Comparison of ENCODE assay signal across 9 mouse cellular contexts in the genomic region with DNA sequence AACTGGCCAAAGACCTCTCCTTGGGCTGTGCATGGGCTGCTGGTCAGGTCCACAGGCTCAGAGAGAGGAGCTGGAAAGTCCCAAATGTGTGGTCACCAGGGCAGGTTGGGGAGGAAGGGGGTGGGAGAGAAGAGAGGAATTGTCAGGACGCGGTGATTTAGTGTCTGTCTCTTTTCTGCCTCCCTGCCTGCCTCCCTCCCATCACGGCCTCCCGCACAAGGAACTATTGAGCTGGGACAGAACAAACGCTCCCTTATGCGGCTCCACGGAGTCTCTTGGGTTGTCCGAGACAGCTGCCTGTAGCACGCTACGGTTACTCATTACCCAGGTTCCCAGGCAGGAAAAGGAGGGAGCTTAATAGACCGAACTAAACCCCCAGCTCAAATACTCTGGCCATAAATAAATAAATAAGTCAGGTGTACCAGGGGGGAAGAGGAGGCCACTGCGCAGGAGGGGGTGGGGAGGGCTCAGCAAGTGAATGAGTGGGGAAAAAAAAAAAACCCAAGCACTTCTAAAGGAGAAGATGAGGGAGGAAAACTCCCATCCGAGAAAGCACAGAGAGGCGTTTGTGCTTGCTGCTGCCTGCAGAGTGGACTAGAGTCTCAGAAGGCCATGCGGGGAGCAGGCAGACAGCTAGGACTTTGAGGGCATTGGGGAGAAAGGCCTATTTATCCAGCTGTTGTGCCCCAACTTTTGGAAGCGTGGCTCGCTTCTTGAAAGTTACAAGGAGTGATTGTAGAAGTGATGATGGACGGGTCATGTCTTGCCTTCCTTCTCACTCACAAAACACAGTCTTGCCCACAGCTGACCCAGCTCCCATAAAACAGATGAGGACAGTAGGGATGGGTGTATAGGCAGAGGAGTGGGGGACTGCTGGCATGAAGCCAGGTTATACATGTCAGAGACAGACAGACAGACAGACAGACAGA.
DNase-seq lines count a peak whose midpoint lies in the region; ATAC-seq and TF ChIP-seq lines count a peak whose summit lies in the region.
"Had no signal": no experiment of that assay in that cellular context is flagged by ENCODE, and none has a peak within 500 bp of the region (broad histone marks: within the 10 kb centered on the region; RNA-seq: fewer than 3 reads in every experiment).

No protein-coding gene starts in this region.

- peak overlapping the region; percentile 7; the same call in 1 of the 2 replicates for H3K4me2 ChIP-seq in forebrain, embryonic 15.5 days (replicated peaks)
- peak overlapping the region; percentile 14; the same call in 1 of the 2 replicates for H3K4me2 ChIP-seq in neural tube, embryonic 11.5 days (ENCODE audit: low read depth)

- no peak overlapping the region for H3K27ac ChIP-seq in forebrain, embryonic 15.5 days (replicated peaks)
- H3K27ac ChIP-seq in neural tube, embryonic 11.5 days (ENCODE audit: low read depth, low read length) = peak overlapping the region; percentile 90
- H3K27ac ChIP-seq in gastrocnemius, adult 2 months = no peak overlapping the region

- H3K9me3 ChIP-seq in forebrain, embryonic 15.5 days = no peaks in the 10 kb centered on the region
- H3K9me3 ChIP-seq in neural tube, embryonic 11.5 days (ENCODE audit: control insufficient read depth, low read length) = no peaks in the 10 kb centered on the region

- H3K4me1 ChIP-seq in forebrain, embryonic 15.5 days = peaks cover 10% of the 10 kb centered on the region
- H3K4me1 ChIP-seq in neural tube, embryonic 11.5 days (ENCODE audit: control insufficient read depth, insufficient read depth, low read length) = peaks cover 32% of the 10 kb centered on the region; the same call in 1 of the 2 replicates

- peak; percentile 32 to 35 for DNase-seq in left cerebral cortex, postnatal 14 days (ENCODE audit: low spot score in 2 of 2)
- DNase-seq in left cerebral cortex, postnatal 10 days (ENCODE audit: extremely low spot score in 1 of 2, low spot score in 2 of 2) = no peak
- peak; percentile 67 for DNase-seq in kidney, postnatal 14 days
- DNase-seq in neural tube, embryonic 11.5 days (ENCODE audit: low spot score) = peak; percentile 82
- no peak for DNase-seq in gastrocnemius, adult 2 months
- no peak for DNase-seq in heart, postnatal 36 days

- intact Hi-C loops in left cerebral cortex, postnatal 14 days (cut with DNase I) = no loop called here
- intact Hi-C loops in left cerebral cortex, postnatal 10 days (cut with DNase I) = no loop called here
- intact Hi-C loops in gastrocnemius, adult 2 months (cut with DNase I) = no loop called here
- intact Hi-C loops in heart, postnatal 36 days (cut with DNase I) = no loop called here

- no peaks in the 10 kb centered on the region for H3K27me3 ChIP-seq in forebrain, embryonic 15.5 days
- no peaks in the 10 kb centered on the region for H3K27me3 ChIP-seq in neural tube, embryonic 11.5 days (ENCODE audit: control insufficient read depth, insufficient read depth, low read length)

- no peaks in the 10 kb centered on the region for H3K36me3 ChIP-seq in forebrain, embryonic 15.5 days
- H3K36me3 ChIP-seq in neural tube, embryonic 11.5 days (ENCODE audit: control insufficient read depth, insufficient read depth, low read length) = no peaks in the 10 kb centered on the region

- 22% methylated on average over 18 of the region's 18 CpGs for WGBS in forebrain, embryonic 15.5 days
- WGBS in neural tube, embryonic 11.5 days = 10% methylated on average over 18 of the region's 18 CpGs

- 0 out of 2 replicates have a peak, but pooled peaks have one; percentile 48 for ATAC-seq in forebrain, embryonic 15.5 days (replicated peaks)
- peak; percentile 92 for ATAC-seq in neural tube, embryonic 11.5 days (ENCODE audit: insufficient read depth, low FRiP score, low TSS enrichment)
- ATAC-seq in monocyte, adult 5-6 weeks (replicated peaks; ENCODE audit: insufficient number of reproducible peaks, low FRiP score, low TSS enrichment, poor library complexity, severe bottlenecking) = no peak

- no peak for TF ChIP-seq CTCF in gastrocnemius, adult 2 months (IDR thresholded peaks at IDR 0.05)

- H3K4me3 ChIP-seq in forebrain, embryonic 15.5 days = no peak overlapping the region
- no peak overlapping the region for H3K4me3 ChIP-seq in neural tube, embryonic 11.5 days (ENCODE audit: low read depth, low read length)
- no peak overlapping the region for H3K4me3 ChIP-seq in gastrocnemius, adult 2 months
- H3K4me3 ChIP-seq: erythroblast, embryonic 14.5 days had no signal

- no peak overlapping the region for H3K9ac ChIP-seq in forebrain, embryonic 15.5 days (replicated peaks)
- H3K9ac ChIP-seq in neural tube, embryonic 11.5 days (ENCODE audit: low read length) = peak overlapping the region; percentile 14; the same call in 1 of the 2 replicates

Comparison
In these comparisons a context has a peak if more than half of its experiments do, and no peak if none do; other contexts are left out.
1. DNase-seq: peak in left cerebral cortex, postnatal 14 days (2 of 2), kidney, postnatal 14 days (single experiment) and neural tube, embryonic 11.5 days (single experiment); none in left cerebral cortex, postnatal 10 days (0 of 2), gastrocnemius, adult 2 months (single experiment) and heart, postnatal 36 days (0 of 2).